Mouse (Mus musculus): ENCODE data around the gene Gm14862.

The Gm14862 gene

DNA sequence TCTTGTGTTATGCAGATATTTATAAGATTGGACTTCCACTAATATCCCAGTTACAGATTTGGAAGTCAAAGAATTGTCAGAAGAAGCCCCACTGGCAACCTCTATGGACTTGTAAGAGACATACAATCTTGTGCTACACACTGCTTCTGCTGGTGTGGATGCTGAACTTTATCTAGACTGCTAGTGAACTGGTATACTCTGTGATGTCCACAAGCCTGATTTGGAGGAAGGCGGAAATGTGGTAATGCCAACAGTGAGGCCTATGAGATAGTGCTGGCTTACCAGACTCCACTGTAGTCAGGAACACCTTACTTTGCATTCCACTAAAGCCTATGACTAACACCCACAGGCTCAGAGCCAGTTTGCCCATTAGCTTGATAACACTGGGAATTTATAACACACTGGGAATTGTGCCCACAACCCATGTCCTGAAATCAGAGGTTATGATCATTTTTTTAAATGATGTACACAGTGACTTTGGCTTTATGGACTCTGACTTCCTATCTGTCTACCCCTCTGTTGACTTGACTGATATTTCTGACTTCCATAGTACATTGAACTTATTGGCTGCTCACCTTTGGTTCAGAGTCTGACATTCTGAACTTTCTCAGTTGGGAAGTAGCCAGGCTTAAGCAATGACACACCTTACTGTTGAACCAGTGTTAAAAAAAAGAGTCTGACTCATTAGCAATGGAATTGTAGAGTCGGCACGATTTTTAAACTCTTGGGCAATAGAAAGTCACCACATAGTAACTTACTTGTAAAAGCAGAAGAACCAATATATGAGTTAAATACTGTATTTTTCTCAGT is 34.1 kb downstream of the Gm14862 start:
- DNase-seq (ENCODE audit: low read depth, low spot score) = no peak

DNA sequence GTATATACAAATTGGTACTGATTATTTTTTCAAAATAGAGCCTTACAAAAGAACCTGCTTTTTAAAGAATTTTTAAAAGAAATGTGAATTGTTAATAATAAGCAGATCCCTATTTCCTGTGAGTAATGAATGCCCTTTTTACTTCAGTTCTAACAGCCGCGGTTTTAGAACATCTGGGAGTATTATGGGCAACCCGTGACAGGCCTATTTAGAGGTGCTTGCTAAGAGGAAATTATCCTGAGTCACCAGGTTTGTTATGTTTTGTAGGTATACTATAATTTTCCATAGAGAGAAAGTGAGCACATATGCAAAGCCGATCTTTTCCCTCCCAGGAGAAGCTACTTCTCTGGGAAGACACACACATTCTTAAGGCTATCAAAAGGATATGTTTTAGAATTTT is 35.0 kb downstream of the Gm14862 start:
- no peak for DNase-seq (ENCODE audit: low read depth, low spot score)

DNA sequence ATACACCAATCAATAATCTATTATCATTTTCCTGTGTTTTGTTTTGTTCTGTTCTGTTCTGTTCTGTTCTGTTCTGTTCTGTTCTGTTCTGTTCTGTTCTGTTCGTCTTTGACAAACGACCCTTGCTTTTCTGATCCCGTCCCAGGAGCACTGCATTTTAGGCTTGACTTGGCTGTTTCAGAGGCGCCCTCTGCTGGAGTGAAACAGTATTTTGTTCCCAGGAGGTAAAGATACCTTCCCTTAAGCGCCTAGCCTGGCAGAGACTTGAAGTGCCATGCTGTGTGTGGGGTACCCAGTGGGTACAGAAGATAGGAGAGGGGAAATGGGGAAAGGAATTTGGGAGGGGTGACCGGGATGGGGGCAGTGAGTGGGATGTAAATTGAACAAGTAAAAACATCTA is 35.5 kb downstream of the Gm14862 start:
- DNase-seq (ENCODE audit: low read depth, low spot score) = no peak

DNA sequence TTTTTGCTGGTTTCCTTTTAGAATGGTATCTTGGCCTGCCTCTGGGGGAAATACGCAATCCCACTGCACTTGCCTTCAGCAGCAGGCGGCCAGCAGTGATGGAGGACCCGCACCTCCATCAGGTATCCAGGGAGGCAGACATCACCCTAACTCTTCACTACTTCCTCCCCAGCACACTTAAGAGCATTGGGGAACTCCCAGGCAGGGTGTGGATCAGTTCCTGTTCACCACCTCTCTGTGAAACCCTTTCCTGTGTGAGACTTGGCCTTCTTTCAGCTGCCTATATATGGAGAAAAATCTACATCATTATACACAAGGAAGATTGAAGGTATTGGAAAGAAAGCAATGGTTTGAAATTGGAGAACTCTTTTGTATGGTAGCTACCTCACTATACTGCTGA is 37.1 kb downstream of the Gm14862 start:
- DNase-seq (ENCODE audit: low read depth, low spot score) = no peak

DNA sequence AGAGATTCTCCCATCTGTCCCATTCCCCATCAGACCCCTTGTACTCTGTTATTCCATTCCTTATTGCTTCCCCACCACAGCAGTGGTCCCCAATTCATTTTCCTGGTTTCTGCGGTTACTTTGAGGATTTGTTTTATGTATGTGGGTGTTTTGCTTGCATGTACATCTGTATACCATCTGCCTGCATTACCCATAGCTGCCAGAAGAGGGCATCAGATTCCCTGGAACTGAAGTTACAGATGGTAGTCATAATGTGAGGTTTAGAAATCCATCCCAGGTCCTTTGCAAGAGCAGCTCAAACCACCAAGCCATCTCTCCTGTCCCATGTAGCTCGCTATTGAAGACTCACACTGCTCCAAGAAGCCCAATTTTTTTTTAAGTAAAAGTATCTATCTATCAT is 40.5 kb downstream of the Gm14862 start:
- DNase-seq (ENCODE audit: low read depth, low spot score) = no peak

DNA sequence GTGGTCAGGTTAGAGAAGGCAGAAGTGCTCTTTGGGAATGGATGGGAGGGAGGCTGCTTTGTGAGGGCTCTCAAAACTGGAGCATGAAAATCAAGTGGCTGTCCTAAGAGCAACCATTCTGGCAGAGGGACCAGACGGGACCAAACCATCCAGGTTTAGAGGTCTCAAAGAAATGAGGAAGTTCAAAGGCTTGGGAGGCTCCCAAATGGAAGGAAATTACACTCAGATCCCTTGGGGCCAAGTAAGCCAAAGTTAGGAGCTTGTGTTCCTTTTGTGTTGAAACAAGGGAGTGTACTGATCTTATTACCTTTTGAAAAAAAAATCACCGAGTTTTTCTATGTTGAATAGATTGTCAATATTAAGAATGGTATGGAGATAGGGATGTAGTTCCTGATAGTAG is 51.6 kb downstream of the Gm14862 start:
- DNase-seq (ENCODE audit: low read depth, low spot score) = no peak

DNA sequence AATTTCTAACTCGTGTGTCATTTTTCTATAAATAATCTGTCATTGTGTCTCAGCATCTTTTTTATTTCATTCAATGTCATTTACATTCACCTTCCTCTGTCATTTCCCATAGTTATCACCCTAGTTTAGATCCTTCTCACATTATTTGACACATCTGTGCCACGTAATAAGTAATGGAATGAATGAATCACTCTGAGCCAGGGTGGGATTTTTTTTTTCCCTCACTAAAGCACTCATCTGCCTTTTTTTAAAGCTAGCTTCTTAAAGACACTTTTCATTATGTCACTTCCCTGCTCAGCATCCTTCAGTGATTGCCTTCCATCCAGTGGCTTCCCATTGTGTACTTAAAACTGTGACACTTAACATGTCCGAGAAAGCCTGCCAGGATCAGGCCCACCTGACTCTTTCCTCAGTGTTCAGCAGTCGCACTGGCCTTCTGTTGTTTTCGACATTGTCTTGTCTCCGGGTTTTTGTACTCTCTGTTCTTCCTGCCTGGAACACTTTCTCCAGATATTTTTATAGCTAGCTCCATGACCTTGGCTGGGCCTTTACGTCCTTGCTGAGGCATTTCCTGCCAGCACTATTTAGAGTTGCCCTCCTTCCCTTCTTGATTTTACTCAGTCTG is 53.8 kb downstream of the Gm14862 start:
- DNase-seq (ENCODE audit: low read depth, low spot score) = no peak

DNA sequence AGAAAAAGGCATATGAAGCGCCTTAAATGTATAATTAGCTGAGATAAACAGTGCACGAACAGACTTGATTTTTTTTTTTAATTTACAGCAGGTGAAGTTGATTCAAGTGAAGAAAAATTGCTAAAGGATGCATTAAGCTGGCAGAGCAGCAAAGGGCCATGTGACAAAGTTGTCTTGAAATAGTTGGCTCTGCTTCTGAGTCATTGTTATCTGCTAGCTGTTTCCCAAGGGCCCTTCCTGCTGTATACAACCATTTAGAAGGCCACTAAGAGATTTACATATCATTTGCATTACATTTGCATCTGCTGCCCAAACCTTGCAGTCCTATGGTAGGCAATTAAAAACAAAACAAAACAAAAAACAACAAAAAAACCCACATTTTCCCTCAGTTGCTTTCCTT is 54.7 kb downstream of the Gm14862 start:
- no peak for DNase-seq (ENCODE audit: low read depth, low spot score)

Data from retina, postnatal 7 days (tissue).